Mouse (Mus musculus) right cerebral cortex, postnatal 25 days (tissue): Measurements from ENCODE around the gene Vsig10.
"Not testable (repeated sequence)": the region's sequence is repeated elsewhere in the genome, so short reads cannot be mapped to it uniquely, and the experiment has no call there.

Source experiments
- DNase-seq: peaks from one replicate; pipeline ENCODE4 v3.0.0; 2022

Gene Vsig10

GRCm38 (mm10) chr5:117356365-117357128, 37.7 kb downstream of the Vsig10 start:
- peak; percentile 43 for DNase-seq

GRCm38 (mm10) chr5:117357129-117357477, 38.2 kb downstream of the Vsig10 start, which contains the start of gene Wsb2:
Gene Wsb2 (plus strand): TSS chr5:117357304.
- peak; percentile 80 for DNase-seq

- peak; percentile 40 for DNase-seq
Measured at GRCm38 (mm10) chr5:117357478-117358247, 38.8 kb downstream of the Vsig10 start.

DNA sequence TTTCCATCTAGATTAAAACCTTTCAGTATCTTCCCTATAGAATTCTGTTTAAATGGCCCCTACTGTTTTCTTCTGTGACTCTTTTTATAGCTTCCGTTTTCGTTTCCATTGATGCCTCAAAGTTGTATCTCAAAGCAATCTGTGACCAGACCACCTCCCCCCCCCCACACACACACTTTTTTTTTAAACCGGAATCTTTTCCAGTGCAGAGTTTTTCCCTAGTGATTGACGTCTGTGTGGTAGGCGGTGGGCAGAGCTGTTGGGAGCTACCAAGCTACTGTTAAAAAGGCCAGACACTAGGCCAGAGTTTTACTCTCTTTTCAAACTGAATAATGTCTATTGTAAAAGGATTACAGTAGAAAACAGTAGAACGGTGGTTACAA, 39.4 kb downstream of the Vsig10 start:
- no peak for DNase-seq

- peak; percentile 71 for DNase-seq
Measured at GRCm38 (mm10) chr5:117358725-117359124, 39.8 kb downstream of the Vsig10 start.

DNA sequence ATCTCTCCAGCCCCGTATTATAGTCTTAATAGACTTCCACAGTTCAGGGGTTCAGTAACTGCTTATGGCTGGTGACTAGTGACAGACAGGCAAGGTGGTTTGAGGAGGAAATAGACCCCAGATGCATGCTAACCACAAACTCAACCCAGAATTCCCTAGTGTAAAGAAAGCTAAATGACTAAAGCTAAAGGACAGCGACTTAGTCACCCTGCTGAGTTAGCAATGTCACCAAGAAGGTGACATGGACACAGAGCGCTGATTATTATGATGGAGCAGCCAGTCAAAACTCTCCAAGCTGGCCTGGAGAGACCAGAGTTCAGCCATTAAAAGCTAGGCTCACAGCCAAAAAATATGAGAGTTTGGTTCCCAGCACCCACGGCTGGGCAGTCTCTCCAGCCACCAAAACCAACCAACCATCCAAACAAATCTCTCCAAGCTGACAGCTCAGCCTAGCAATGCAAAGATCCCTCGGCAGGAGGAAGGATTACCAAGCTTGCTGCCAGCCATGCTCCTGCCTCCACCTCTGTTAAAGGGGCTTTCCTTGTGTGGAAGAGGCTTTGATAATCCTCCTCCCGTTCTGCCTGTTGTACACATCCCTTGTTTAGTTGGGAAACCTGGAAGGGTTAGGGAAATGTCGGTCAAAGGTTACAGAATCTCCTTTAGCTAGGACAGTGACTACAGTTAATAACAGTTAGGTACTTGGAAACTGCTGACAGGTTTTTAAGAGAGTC, 40.8 kb downstream of the Vsig10 start:
- DNase-seq = no peak

- DNase-seq = no peak
Measured at GRCm38 (mm10) chr5:117360228-117360515, 41.3 kb downstream of the Vsig10 start.

- no peak for DNase-seq
Measured at GRCm38 (mm10) chr5:117360631-117361541, 42.0 kb downstream of the Vsig10 start.

DNA sequence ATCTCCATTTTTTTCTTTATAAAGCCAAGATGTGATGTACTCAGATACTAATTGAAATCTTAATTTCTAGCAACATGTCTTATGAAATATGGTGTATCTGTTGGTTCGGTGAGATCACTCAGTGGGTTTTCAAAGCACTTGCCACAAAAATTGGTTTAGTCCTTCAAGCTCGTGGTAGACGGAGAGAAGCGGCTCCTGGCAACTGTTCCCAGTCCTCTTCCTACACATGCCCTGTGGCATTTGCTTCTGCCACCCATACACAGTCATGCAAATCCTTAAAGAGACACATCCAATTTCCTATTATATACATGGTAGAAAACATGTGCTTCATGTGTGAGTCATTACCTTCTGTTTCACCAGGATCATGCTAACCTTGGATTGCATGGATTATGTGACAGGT, 42.7 kb downstream of the Vsig10 start:
- no peak for DNase-seq

GRCm38 (mm10) chr5:117363066-117363782, 44.3 kb downstream of the Vsig10 start:
- no peak for DNase-seq

DNA sequence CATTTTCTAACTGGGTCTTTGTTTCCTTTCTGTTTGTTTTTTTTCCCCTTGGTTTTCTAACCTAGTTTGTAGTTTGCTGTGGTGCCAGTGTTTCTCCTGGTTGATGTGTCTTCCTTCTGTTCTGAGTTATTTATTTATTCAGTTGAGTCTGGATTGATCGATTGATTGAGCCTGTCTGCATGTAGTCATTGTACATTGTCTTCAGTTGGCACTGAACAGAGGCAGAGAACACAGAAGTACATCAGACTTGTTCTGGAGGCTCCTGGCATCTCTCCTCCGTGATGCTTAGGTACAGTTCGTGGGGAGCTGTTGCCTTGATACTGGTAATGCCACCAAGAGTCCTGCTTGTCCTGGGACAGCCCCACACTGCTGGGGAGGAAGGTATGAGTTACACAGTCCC, 45.9 kb downstream of the Vsig10 start:
- no peak for DNase-seq

DNA sequence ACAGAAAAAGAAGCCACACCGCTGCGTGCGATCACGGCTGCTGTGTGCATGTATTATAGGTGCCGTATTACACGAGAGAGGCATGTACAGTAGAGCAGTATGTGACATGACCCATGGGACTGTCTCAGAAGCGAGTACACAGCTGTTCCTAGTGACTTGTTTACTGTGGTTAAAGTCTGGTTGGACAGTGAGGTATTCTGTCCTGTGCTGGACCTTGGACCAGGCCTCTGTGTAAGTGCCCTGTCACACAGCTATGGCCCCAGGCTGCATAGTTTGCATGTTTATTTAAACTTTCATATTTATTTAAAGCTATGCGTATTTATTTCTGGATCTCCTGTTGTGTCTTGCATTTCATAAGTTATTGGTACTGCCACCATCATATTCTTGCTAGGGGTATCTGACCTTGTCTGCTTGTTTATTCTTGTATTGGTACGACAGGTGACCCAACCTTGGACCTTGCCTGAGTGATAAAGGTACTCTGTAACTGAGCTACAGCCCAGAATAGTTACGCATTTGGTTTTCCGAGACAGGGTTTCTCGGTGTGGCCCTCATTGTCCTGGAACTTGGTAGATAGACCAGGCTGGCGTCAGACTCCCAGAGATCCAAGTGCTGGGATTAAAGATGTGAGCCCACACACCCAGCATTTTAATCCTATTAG, 47.1 kb downstream of the Vsig10 start:
- no peak for DNase-seq

DNA sequence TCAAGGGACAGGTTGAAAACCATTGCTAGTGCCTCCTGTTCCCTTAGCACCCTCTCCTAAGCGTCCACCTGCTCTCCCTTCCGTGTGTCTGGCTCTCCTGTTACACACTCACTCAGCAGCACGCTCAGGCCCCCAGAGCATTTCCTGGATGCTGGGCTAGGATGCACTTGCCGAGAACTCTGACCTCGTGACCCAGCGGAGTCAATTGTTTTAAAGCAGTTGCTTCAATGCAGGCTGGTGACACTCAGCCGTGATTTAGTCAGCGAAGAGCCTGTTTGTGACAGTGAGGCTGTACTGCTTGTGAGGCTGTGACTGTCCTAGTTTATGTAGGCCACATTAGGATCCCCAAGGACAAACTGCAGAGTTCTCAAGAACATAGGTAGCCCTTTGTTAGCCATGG, 48.3 kb downstream of the Vsig10 start:
- DNase-seq = no peak

- no peak for DNase-seq
Measured at GRCm38 (mm10) chr5:117370592-117370991, 51.7 kb downstream of the Vsig10 start.

GRCm38 (mm10) chr5:117373418-117373817, 54.5 kb downstream of the Vsig10 start:
- DNase-seq = no peak

DNA sequence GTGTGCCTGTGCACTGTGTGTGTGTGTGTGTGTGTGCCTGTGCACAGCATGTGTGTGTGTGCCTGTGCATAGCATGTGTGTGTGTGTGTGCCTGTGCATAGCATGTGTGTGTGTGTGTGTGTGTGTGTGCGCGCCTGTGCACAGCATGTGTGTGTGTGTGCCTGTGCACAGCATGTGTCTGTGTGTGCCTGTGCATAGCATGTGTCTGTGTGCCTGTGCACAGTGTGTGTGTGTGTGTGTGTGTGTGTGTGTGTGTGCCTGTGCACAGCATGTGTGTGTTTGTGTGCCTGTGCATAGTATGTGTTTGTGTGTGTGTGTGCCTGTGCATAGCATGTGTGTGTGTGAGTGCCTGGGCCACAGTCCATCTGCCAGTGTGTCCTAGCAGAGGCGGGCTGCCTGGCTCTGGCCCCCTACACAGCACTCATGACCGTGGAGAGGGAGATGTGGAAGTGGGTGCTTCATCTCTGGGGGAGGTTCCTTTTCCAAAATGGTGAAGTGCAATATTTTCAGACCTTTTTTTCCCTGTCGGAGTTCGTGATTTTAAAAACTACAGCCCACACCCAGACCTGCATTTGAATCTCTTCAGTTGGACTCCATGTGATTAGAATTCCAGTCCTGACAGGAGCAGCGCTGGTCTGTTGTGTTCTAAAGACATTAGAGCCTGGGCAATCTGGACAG, 55.6 kb downstream of the Vsig10 start:
- peak; percentile 23 for DNase-seq

GRCm38 (mm10) chr5:117376331-117376761, 57.5 kb downstream of the Vsig10 start:
- peak; percentile 56 for DNase-seq

- DNase-seq = not testable (repeated sequence)
Measured at GRCm38 (mm10) chr5:117377731-117378130, 58.8 kb downstream of the Vsig10 start.

DNA sequence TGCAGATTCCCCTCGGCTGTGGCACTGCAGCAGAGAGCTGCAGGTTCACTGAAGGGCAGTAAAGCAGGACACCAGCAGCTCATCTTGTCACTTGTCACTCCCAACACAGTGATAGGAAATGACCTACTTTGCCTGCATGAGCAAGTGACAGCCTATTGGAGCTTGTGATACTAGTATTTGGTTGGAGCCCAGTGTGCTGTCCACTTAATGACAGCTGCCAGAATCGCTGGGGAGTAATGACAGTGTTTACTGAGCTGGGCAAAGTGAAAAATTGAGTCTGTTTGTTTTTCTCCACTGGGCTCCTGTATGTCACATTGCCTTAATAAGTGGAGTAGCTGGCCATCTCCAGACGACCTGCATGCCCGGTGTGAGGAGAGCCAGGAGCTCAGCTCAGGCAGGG, 61.3 kb downstream of the Vsig10 start:
- DNase-seq = no peak

- DNase-seq = no peak
Measured at GRCm38 (mm10) chr5:117381785-117382184, 62.9 kb downstream of the Vsig10 start.

DNA sequence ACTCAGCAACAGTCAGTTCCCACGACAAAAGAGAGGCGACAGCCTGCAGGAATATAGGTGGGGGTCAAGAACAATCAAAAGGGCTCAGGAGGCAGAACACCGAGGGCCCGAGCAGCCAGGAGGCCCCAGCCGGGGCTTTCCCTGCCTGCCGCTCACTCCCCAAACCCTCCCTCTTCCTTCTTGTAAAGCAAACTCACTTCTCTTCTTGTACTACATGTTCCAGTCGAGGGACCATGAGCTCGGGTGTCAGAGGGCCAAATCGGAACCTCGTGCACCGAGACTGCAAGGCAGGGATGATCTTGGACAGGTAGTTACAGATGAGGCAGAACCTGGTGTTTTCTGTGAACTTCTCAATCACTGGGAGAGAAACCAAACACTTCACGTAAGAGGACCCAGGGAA, 64.3 kb downstream of the Vsig10 start:
- no peak for DNase-seq
